Mouse (Mus musculus): ENCODE results near the gene Cyth1.

Cyth1 gene

DNA sequence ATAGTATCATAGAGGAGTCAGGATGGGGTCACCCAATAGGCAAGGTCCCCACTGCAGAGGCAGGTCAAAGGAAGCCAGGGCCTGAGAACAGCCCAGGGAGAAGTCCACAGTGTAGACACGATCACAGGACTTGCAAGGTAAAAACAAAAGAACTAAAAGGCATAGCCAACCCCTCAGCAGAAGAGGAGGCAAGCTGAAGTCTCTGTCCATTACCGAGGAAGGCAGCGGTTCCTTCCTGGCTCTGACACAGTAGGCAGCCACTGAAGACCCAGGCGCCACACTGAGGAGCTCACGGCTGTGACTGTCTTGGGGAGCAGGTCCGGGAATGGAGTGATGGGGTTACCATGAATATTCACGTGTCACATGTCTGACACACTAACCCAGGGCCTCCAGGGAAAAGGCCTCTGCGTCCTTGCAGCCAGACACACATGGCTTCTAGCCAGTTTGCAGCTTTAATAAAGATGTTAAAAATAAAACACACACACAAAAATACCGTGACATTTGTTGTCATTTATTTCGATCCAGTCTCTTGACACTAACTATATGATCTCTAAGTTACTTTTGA is 51.5 kb downstream of the Cyth1 start:
- no peak for DNase-seq

GRCm38 (mm10) chr11:118193390-118194147 is 54.8 kb downstream of the Cyth1 start:
- DNase-seq = no peak

- no peak for DNase-seq
These were observed 55.4 kb downstream of the Cyth1 start for GRCm38 (mm10) chr11:118192973-118193372.

DNA sequence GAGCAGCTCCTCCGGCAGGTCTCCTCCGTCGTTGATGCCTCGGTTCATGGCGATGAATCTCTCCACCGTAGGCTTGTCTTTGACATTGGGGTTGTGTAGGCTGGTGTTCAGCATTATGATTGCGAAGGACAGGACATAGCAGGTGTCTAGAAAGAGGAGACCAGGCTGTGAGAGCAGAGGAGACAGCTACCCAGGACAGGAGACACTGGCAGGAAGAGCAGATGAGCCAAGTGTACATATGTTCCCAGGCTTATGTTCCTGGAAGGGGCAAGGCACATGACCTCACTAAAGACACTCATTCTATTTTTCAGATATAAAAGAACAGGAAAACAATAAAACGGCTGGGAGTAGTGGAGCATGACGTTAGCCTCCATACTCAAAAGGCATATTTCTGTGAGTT is 65.6 kb downstream of the Cyth1 start:
- DNase-seq = no peak

- no peak for DNase-seq
These were observed 66.0 kb downstream of the Cyth1 start for GRCm38 (mm10) chr11:118182353-118182752.

DNA sequence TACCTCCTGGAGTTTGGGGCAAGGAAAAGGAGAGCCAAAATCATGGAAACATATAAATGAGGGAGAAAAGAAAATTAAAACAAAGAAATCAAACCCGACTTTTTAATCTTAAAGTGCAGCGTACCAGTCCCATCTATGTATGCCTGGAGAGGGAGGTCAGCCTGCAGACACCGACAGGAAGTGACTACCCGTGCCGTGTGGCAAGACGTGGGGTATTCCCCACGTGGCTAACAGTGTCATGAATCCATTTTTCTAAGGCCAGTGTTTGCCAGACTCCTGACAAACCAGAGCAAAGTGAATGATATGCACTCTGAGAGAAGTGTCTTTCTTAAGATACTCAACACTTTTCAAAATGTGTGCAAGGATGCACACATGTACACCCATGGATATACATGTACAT is 68.2 kb downstream of the Cyth1 start:
- DNase-seq = no peak

DNA sequence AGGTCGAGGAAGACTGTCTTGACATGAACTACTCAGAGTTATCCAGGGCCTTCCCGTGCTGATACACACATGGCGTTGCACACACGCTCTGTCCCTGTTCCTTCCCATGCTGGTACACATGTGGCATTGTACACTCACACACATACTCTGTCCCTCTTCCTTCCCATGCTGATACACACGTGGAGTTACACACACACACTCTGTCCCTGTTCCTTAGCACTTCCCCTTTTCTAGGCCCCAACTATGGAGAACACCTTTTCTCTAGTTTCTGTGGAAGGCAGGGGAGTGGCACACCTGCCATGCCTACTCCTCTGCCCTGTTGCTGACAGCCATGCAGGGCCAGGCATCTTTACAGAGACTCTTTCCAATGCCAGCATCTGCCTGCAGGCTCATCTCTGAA is 70.2 kb downstream of the Cyth1 start:
- DNase-seq = no peak

GRCm38 (mm10) chr11:118174752-118175151 is 73.6 kb downstream of the Cyth1 start:
- DNase-seq = no peak

DNA sequence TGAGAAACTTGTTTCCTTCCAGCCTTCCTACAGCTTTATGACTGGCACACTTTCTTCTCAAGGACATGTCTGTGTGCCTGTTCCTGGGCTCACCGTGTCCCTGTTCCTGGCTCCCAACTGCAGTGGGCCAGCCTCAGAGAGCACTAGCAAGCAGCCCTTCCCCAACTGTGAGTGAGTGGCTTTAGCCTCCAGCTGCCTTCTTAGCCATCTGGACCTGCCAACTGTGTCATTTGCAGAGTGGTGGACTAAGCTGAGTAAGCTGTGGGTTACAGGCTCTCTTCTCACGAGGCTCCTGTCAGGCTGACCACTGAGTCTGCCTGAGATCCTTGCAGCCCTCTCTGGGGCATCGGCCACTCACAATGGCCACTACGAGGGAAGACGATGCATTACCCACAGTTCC is 75.6 kb downstream of the Cyth1 start:
- DNase-seq = no peak

DNA sequence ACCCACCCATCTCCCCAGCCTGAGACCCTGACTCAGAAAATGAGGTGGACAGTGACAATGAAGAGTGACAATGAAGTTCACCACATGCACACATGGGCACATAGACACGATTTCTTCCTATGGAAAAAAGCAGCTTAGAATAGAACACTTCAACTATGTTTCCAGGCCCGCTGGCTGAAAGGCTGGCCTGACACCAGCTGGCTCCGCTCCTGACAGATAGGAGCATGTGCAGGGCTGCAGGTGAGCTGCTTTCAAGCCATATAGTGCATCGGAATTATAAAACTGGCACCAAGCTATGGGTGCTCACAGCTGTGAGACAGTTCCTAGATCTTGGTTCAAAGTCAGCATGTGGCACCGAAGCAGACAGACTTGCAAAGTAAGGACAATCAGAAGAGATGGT is 78.1 kb downstream of the Cyth1 start:
- DNase-seq = no peak

- no peak for DNase-seq
These were observed 79.7 kb downstream of the Cyth1 start for GRCm38 (mm10) chr11:118168714-118169113.

- DNase-seq = no peak
These were observed 81.8 kb downstream of the Cyth1 start for GRCm38 (mm10) chr11:118166626-118167025.

- no peak for DNase-seq
These were observed 82.7 kb downstream of the Cyth1 start for GRCm38 (mm10) chr11:118165681-118166080.

GRCm38 (mm10) chr11:118164566-118164965 is 83.8 kb downstream of the Cyth1 start:
- no peak for DNase-seq

GRCm38 (mm10) chr11:118162245-118162644 is 86.1 kb downstream of the Cyth1 start:
- DNase-seq = no peak

- no peak for DNase-seq
These were observed 87.2 kb downstream of the Cyth1 start for GRCm38 (mm10) chr11:118161240-118161639.

DNA sequence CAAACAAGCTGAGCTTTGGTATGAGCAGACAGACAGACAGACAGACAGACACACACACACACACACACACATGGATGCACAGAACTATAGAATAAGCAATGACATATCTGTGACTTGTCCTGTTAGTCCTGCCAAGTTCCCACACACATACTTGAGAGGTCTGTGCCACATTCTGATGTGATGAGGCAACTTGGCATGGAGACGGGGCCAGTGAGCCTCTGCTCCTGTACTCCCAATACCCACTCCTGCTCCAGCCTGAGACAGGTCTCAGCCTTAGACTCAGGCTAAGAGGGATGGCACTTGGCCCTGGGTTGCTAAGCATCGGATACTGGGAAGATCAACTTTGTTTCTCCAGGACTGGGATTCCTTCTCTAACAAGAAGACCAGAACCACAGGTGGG is 87.6 kb downstream of the Cyth1 start:
- no peak for DNase-seq

- DNase-seq = no peak
These were observed 89.6 kb downstream of the Cyth1 start for GRCm38 (mm10) chr11:118158753-118159152.

GRCm38 (mm10) chr11:118156480-118157060 is 91.8 kb downstream of the Cyth1 start:
- DNase-seq = no peak

DNA sequence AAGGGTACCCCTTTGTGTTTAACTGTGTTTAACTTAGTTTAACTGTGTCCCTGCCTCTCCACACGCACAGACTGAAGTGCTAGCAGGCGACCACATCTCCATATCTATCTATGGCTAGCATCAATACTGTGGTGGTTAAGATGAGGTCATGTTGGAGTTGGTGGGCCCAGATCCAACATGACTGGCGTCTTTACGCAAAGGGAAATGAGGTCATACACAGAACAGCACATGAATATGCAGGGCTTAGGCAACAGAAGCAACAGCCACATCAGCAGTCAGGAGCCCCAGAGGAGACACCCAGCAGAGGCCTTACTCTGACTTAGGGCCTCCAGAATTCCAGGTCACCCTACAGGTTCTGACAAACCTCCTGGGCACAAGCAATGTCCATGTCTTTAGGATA is 95.4 kb downstream of the Cyth1 start:
- no peak for DNase-seq

DNA sequence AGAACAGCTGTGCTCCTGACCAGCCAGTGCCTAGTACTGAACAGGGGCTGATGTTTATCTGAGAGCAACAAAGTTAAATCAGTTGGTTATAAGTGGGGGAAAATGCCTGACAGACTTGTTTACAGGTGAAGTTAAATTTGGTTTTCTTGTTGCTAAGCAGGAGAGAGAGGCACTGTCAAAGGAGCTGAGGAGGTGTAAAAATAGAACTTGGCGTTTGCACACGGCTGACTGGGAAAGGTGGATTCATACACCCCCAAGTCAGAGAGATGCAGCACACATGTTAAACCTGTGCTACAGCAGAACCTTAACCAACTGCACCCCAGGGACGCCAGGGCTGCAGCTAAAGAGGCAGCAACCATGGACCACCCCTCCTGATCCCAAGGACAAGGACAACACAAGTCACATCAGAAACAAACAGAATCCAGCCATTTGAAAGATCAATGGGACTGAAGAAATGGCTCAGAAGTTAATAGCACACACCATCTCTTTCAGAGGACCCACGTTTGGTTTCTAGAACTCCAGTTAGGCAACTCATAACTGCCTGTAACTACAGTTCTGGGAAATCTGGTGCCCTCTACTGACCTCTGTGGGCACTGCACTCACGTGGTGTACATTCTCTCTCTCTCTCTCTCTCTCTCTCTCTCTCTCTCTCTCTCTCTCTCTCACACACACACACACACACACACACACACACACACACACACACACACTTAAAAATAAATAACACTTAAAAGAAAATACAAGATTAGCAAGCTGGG is 96.8 kb downstream of the Cyth1 start:
- DNase-seq = peak; percentile 54

- DNase-seq = no peak
These were observed 98.2 kb downstream of the Cyth1 start for GRCm38 (mm10) chr11:118150115-118150701.
